In the genomic region with DNA sequence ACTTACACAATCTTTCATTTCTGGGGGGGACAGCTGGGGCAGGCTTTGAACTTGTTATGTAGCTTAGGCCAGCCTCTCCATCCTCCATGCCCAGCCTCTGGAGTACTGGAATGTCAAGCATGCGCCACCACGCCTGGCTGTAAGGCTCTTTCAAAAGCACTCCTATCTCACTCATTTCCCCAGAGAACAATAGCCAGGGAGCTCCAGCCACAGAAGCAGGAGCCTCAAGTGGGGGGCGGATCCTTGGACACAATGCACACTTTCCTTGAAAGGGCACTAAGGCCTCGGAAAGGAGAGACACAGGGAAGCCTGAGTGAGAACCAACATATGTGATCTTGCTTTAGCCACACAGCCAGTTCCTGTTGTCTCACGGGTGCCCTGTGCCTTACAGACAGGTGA, we compare ENCODE assay signal across 10 mouse cellular contexts.
DNase-seq lines count a peak whose midpoint lies in the region; ATAC-seq and TF ChIP-seq lines count a peak whose summit lies in the region.
"Had no signal": no experiment of that assay in that cellular context is flagged by ENCODE, and none has a peak within 500 bp of the region (broad histone marks: within the 10 kb centered on the region; RNA-seq: fewer than 3 reads in every experiment).

No protein-coding gene starts in this region.

- H3K9me3 ChIP-seq in forebrain, embryonic 10.5 days = no peaks in the 10 kb centered on the region
- H3K9me3 ChIP-seq in forebrain, embryonic 16.5 days (ENCODE audit: control insufficient read depth, low read length) = no peaks in the 10 kb centered on the region; the same call in 1 of the 2 replicates
- H3K9me3 ChIP-seq in intestine, embryonic 16.5 days (ENCODE audit: control insufficient read depth, low read length) = no peaks in the 10 kb centered on the region

- WGBS in forebrain, embryonic 10.5 days = 4% methylated on average over 5 of the region's 5 CpGs
- 10% methylated on average over 5 of the region's 5 CpGs for WGBS in forebrain, embryonic 16.5 days
- WGBS in intestine, embryonic 16.5 days = 16% methylated on average over 5 of the region's 5 CpGs

- H3K36me3 ChIP-seq in forebrain, embryonic 10.5 days (replicated peaks) = no peaks in the 10 kb centered on the region
- no peaks in the 10 kb centered on the region for H3K36me3 ChIP-seq in forebrain, embryonic 16.5 days (ENCODE audit: control insufficient read depth, insufficient read depth)
- no peaks in the 10 kb centered on the region for H3K36me3 ChIP-seq in intestine, embryonic 16.5 days (ENCODE audit: control insufficient read depth, insufficient read depth, low read length)

- TF ChIP-seq POLR2A in brain, embryonic 14.5 days (IDR thresholded peaks at IDR 0.05; ENCODE audit: borderline replicate concordance, extremely low read depth, insufficient read depth, insufficient read length, poor library complexity, severe bottlenecking) = no peak

- peak overlapping the region; percentile 84 for H3K27ac ChIP-seq in forebrain, embryonic 10.5 days
- no peak overlapping the region for H3K27ac ChIP-seq in forebrain, embryonic 16.5 days (ENCODE audit: low read length)
- no peak overlapping the region; the same call in 1 of the 2 replicates for H3K27ac ChIP-seq in intestine, embryonic 16.5 days (ENCODE audit: low read length)

- TF ChIP-seq CTCF in brain, embryonic 14.5 days (IDR thresholded peaks at IDR 0.05; ENCODE audit: borderline replicate concordance, extremely low read depth, insufficient read depth, insufficient read length) = no peak

- peaks cover 13% of the 10 kb centered on the region for H3K27me3 ChIP-seq in forebrain, embryonic 10.5 days (ENCODE audit: poor library complexity, severe bottlenecking)
- H3K27me3 ChIP-seq in forebrain, embryonic 16.5 days (replicated peaks; ENCODE audit: control insufficient read depth, insufficient read depth, low read length) = no peaks in the 10 kb centered on the region
- H3K27me3 ChIP-seq in intestine, embryonic 16.5 days (replicated peaks; ENCODE audit: control insufficient read depth, insufficient read depth, low read length) = no peaks in the 10 kb centered on the region

- ATAC-seq in forebrain, embryonic 16.5 days = no peak
- peak; percentile 58; the same call in 1 of the 2 replicates for ATAC-seq in intestine, embryonic 16.5 days

- H3K4me2 ChIP-seq in forebrain, embryonic 16.5 days (ENCODE audit: low read length) = no peak overlapping the region
- H3K4me2 ChIP-seq in intestine, embryonic 16.5 days (ENCODE audit: low read depth, low read length) = no peak overlapping the region

- no peak overlapping the region for H3K9ac ChIP-seq in forebrain, embryonic 16.5 days (replicated peaks; ENCODE audit: low read depth, low read length)
- no peak overlapping the region for H3K9ac ChIP-seq in intestine, embryonic 16.5 days (ENCODE audit: low read depth, low read length)

- DNase-seq in forebrain, embryonic 10.5 days (ENCODE audit: extremely low spot score, low spot score) = peak; percentile 57
- DNase-seq in brain, embryonic 14.5 days (ENCODE audit: low read depth) = peak; percentile 51
- peak; percentile 74 for DNase-seq in mesoderm, embryonic 11.5 days (ENCODE audit: low read depth, low spot score)
- DNase-seq in urinary bladder, postnatal 25 days (ENCODE audit: low spot score) = no peak
- DNase-seq in frontal cortex, postnatal 14 days (ENCODE audit: low spot score in 2 of 2) = no peak
- DNase-seq in right cerebral cortex, postnatal 25 days = no peak
- DNase-seq: cerebellum, postnatal 25 days; right cerebral cortex, postnatal 4 days had no signal

- H3K4me3 ChIP-seq in forebrain, embryonic 10.5 days = no peak overlapping the region
- H3K4me3 ChIP-seq in forebrain, embryonic 16.5 days (replicated peaks; ENCODE audit: low read length) = no peak overlapping the region
- H3K4me3 ChIP-seq in intestine, embryonic 16.5 days (ENCODE audit: low read length) = no peak overlapping the region

- H3K4me1 ChIP-seq in forebrain, embryonic 10.5 days = peaks cover 53% of the 10 kb centered on the region
- H3K4me1 ChIP-seq in forebrain, embryonic 16.5 days (replicated peaks; ENCODE audit: control insufficient read depth, insufficient read depth, low read length) = peaks cover 14% of the 10 kb centered on the region
- H3K4me1 ChIP-seq in intestine, embryonic 16.5 days (ENCODE audit: control insufficient read depth, insufficient read depth, low read length) = peaks cover 15% of the 10 kb centered on the region

Comparison
In these comparisons a context has a peak if more than half of its experiments do, and no peak if none do; other contexts are left out.
1. DNase-seq: peak in forebrain, embryonic 10.5 days (single experiment), brain, embryonic 14.5 days (single experiment) and mesoderm, embryonic 11.5 days (single experiment); none in urinary bladder, postnatal 25 days (single experiment), frontal cortex, postnatal 14 days (0 of 2) and right cerebral cortex, postnatal 25 days (single experiment).